Mouse (Mus musculus) forebrain, embryonic 16.5 days (tissue): Measurements from ENCODE around the gene Grip1. TPM values are rescaled to one million over a fixed set of nuclear protein-coding genes. Genes with fewer than 3 reads are reported as not detected.

Source experiments
- ATAC-seq: fragments of 200-750 bp; cut with Nextera tagmentation; 2 replicates; pipeline ENCODE4 v1.8.0; 2017; ENCODE audit warnings: mild to moderate bottlenecking, moderate library complexity
- H3K27ac ChIP-seq: fragments of 300-500 bp; sonication (generic); 2 replicates; pipeline ENCODE4 v1.5.1; 2014; ENCODE audit warnings: low read length, control low read depth
- H3K27me3 ChIP-seq: fragments of 300-500 bp; sonication (generic); replicated peaks from 2 replicates; pipeline ENCODE4 v1.6.1; 2014; ENCODE audit warnings: low read length; ENCODE audit not compliant: control insufficient read depth, insufficient read depth
- H3K36me3 ChIP-seq: fragments of 300-500 bp; sonication (generic); 2 replicates; pipeline ENCODE4 v1.6.1; 2014; ENCODE audit not compliant: control insufficient read depth, insufficient read depth
- H3K4me1 ChIP-seq: fragments of 300-500 bp; sonication (generic); replicated peaks from 2 replicates; pipeline ENCODE4 v1.6.1; 2014; ENCODE audit warnings: low read length; ENCODE audit not compliant: control insufficient read depth, insufficient read depth
- H3K4me2 ChIP-seq: fragments of 300-500 bp; sonication (generic); 2 replicates; pipeline ENCODE4 v1.6.1; 2014; ENCODE audit warnings: mild to moderate bottlenecking, low read length, control low read depth
- H3K4me3 ChIP-seq: fragments of 300-500 bp; sonication (generic); replicated peaks from 2 replicates; pipeline ENCODE4 v1.5.1; 2014; ENCODE audit warnings: mild to moderate bottlenecking, low read length, control low read depth
- H3K9ac ChIP-seq: fragments of 300-500 bp; sonication (generic); replicated peaks from 2 replicates; pipeline ENCODE4 v1.6.1; 2014; ENCODE audit warnings: low read depth, low read length, control low read depth
- H3K9me3 ChIP-seq: fragments of 300-500 bp; sonication (generic); 2 replicates; pipeline ENCODE4 v1.6.1; 2016; ENCODE audit warnings: low read length; ENCODE audit not compliant: control insufficient read depth
- WGBS: fragments of 180-500 bp; shearing (Covaris S2); extraction: QIAGEN DNeasy Blood & Tissue Kit; methylation state at CpG from one replicate; pipeline ENCODE4 v1.1.7; 2014; 5-methylcytosine and 5-hydroxymethylcytosine counted together
- polyA plus RNA-seq: library from polyadenylated mRNA; unstranded; fragments of >200 nt; fragmentation: Nextera tagmentation; extraction: Ambion mirVana; gene quantifications from 2 replicates; pipeline ENCODE4 v1.2.1, GENCODE M21; 2015

The Grip1 gene
- polyA plus RNA-seq, 1 experiment from 2014 or later = 20.1 TPM

- WGBS = 83% methylated on average over 5 of the region's 5 CpGs
- no peak for ATAC-seq
- H3K4me2 ChIP-seq = no peak overlapping the region
These were observed 379.7 kb downstream of the Grip1 start for GRCm38 (mm10) chr10:119833334-119833733.

DNA sequence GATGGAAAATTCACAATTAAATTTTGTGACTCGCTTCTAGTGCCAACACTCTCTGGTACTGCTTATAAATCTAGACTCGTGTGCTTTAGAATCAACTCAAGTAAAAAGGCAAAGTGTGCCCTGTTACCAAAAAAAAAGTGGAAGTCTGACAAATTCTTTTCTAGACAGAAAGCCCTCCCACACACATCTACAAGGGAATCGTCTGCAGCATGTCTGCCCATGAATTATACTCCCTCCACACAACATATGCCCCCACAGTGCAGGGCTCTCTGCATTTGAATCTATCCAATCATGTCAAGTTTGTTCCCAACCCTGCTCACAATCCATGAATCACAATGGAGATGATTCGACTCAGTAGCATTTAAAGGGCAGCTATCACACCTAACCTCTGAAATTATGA, 380.5 kb downstream of the Grip1 start:
- Histone ChIP-seq H3K4me3 (no peak overlapping the region), H3K27me3 (no peaks in the 10 kb centered on the region), H3K4me2 (no peak overlapping the region), H3K9me3 (peaks cover 4% of the 10 kb centered on the region; the same call in 1 of the 2 replicates), H3K9ac (no peak overlapping the region), H3K27ac (no peak overlapping the region), H3K4me1 (peaks cover 9% of the 10 kb centered on the region), H3K36me3 (no peaks in the 10 kb centered on the region)
- WGBS = 58% methylated on average over 4 of the region's 4 CpGs
- ATAC-seq = no peak

More at GRCm38 (mm10) chr10:119833334-119833733, 379.7 kb downstream of the Grip1 start:
- peaks cover 9% of the 10 kb centered on the region for H3K4me1 ChIP-seq
- H3K9ac ChIP-seq = no peak overlapping the region
- H3K9me3 ChIP-seq = peaks cover 4% of the 10 kb centered on the region; the same call in 1 of the 2 replicates
- no peak overlapping the region for H3K4me3 ChIP-seq
- H3K27ac ChIP-seq = no peak overlapping the region
- H3K27me3 ChIP-seq = no peaks in the 10 kb centered on the region
- no peaks in the 10 kb centered on the region for H3K36me3 ChIP-seq

DNA sequence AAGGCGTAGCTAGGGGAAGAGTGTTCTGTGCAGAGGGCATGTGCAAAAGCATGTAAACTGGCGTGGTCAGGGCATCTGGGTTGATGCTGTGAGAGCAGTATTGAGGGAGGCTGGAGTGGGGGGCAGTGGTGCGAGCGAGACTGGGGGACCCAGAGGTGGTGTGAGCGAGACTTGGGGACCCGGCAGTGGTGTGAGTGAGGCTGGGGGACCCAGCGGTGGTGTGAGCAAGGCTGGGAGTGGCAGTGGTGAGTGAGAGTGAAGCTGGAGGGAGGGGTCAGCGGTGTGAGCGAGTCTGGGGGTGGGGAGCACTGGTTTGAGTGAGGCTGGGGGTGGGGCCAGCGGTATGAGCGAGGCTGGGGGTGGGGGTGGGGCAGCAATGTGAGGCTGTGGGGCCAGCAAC, 386.0 kb downstream of the Grip1 start:
- Histone ChIP-seq H3K4me3 (no peak overlapping the region), H3K27me3 (no peaks in the 10 kb centered on the region), H3K36me3 (no peaks in the 10 kb centered on the region), H3K9me3 (no peaks in the 10 kb centered on the region), H3K4me1 (peaks cover 4% of the 10 kb centered on the region), H3K9ac (no peak overlapping the region), H3K27ac (no peak overlapping the region), H3K4me2 (no peak overlapping the region)
- ATAC-seq = no peak
- WGBS = 82% methylated on average over 11 of the region's 11 CpGs

DNA sequence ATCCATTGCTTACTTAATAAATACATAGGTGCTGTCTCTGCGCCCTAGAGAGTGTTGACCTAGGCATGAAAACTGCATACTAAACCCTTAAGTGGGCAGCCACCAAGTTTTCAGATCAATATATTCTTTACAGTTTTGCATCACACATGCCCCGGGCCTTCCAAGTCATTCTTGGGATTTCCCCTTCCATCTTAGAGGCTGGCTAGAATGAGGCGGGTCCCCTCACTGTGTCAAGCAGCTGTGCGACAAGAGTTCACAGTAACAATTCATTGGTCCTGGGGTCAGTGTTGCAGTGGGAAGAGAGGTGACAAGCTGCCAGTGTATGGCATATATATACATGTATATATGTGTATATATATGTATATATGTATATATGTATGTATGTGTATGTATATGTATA, 388.4 kb downstream of the Grip1 start:
- no peaks in the 10 kb centered on the region for H3K9me3 ChIP-seq
- no peaks in the 10 kb centered on the region for H3K27me3 ChIP-seq
- H3K4me1 ChIP-seq = peaks cover 4% of the 10 kb centered on the region; the same call in 1 of the 2 replicates
- 94% methylated on average over 4 of the region's 4 CpGs for WGBS
- no peak overlapping the region for H3K27ac ChIP-seq
- H3K36me3 ChIP-seq = no peaks in the 10 kb centered on the region
- H3K4me2 ChIP-seq = no peak overlapping the region
- H3K9ac ChIP-seq = no peak overlapping the region
- no peak overlapping the region for H3K4me3 ChIP-seq
- no peak for ATAC-seq

- Histone ChIP-seq H3K4me1 (peaks cover 4% of the 10 kb centered on the region; the same call in 1 of the 2 replicates), H3K36me3 (no peaks in the 10 kb centered on the region), H3K27ac (no peak overlapping the region), H3K9me3 (no peaks in the 10 kb centered on the region), H3K27me3 (no peaks in the 10 kb centered on the region), H3K4me2 (no peak overlapping the region), H3K9ac (no peak overlapping the region), H3K4me3 (no peak overlapping the region)
- ATAC-seq = no peak
- WGBS = 72% methylated on average over 11 of the region's 11 CpGs
These were observed 392.2 kb downstream of the Grip1 start for GRCm38 (mm10) chr10:119845705-119846410.

GRCm38 (mm10) chr10:119851594-119851993, 398.0 kb downstream of the Grip1 start:
- H3K27me3 ChIP-seq = no peaks in the 10 kb centered on the region
- no peaks in the 10 kb centered on the region for H3K4me1 ChIP-seq
- H3K4me2 ChIP-seq = no peak overlapping the region
- no peak overlapping the region for H3K27ac ChIP-seq
- ATAC-seq = no peak
- WGBS = 85% methylated on average over 11 of the region's 11 CpGs
- H3K36me3 ChIP-seq = no peaks in the 10 kb centered on the region
- H3K9ac ChIP-seq = no peak overlapping the region
- H3K9me3 ChIP-seq = no peaks in the 10 kb centered on the region
- no peak overlapping the region for H3K4me3 ChIP-seq

DNA sequence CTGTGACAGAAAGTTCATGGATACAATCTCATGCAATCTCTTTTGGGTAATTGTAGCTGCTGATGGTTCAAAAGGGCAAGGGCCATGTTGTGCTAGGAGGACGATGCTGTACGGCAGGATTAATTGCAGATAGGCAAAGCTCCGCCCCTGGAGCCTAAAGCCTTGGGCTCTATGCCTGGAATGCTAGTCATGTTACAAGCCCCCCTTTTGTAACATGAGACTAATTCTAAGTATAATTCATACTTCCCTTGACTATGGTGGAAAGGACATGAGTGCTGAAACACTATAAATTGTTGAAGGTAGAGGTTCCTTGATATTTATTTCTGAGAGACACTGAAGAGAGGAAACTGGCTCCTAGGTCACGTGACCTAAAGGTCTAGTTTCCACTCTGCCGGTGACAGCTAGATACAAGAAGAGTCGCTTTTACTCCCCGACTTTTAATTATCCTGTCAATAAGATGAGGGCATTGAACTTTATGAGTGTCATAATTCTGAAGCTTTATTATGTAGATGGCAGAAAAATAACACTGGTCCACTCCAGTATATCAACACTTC, 399.0 kb downstream of the Grip1 start:
- Histone ChIP-seq H3K27me3 (no peaks in the 10 kb centered on the region), H3K4me3 (no peak overlapping the region), H3K9ac (no peak overlapping the region), H3K9me3 (no peaks in the 10 kb centered on the region), H3K27ac (no peak overlapping the region), H3K36me3 (no peaks in the 10 kb centered on the region), H3K4me2 (no peak overlapping the region), H3K4me1 (no peaks in the 10 kb centered on the region)
- WGBS = 84% methylated on average over 7 of the region's 7 CpGs
- no peak for ATAC-seq

- Histone ChIP-seq H3K4me1 (no peaks in the 10 kb centered on the region), H3K4me2 (no peak overlapping the region), H3K4me3 (no peak overlapping the region), H3K9ac (no peak overlapping the region), H3K27me3 (no peaks in the 10 kb centered on the region), H3K9me3 (peaks cover 5% of the 10 kb centered on the region; the same call in 1 of the 2 replicates), H3K36me3 (0 out of 2 replicates have a peak, but pooled peaks cover 4% of the 10 kb centered on the region), H3K27ac (no peak overlapping the region)
- 79% methylated on average over 3 of the region's 3 CpGs for WGBS
- ATAC-seq = no peak
These were observed 414.1 kb downstream of the Grip1 start for GRCm38 (mm10) chr10:119867726-119868125.

DNA sequence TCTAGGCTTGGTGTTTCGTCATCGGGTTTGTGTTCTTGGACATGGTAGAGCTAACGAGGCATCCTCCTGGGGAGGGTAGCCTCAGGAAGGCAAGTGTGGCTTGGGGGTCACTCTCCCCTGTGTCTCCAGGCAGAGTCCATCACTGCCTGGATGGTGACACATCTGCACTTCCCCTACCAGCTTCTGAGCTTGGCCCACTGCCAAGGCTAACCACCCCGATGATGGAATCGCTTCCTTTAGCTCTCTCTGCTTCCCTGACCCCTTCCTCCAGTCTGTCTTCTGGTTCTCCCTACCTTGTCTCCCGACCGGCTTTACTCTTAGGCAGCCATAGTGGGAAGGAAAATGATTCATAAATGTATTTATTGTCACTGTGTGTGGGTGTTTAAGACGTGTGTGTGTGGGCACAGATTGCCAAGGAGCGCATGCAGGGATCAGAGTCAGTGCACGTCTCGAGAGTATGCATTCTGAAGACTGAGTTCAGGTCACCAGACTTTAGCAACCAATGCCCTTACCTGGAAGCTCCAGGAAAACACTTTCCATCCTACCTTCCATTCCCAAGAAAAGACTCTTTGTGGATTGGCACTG, 415.5 kb downstream of the Grip1 start:
- no peak overlapping the region for H3K27ac ChIP-seq
- H3K9ac ChIP-seq = no peak overlapping the region
- H3K4me3 ChIP-seq = no peak overlapping the region
- no peaks in the 10 kb centered on the region for H3K27me3 ChIP-seq
- WGBS = 83% methylated on average over 11 of the region's 11 CpGs
- H3K9me3 ChIP-seq = peaks cover 5% of the 10 kb centered on the region; the same call in 1 of the 2 replicates
- no peaks in the 10 kb centered on the region for H3K4me1 ChIP-seq
- no peak for ATAC-seq
- H3K36me3 ChIP-seq = 0 out of 2 replicates have a peak, but pooled peaks cover 4% of the 10 kb centered on the region
- H3K4me2 ChIP-seq = no peak overlapping the region
